ENCODE assay signal across 17 mouse cellular contexts in genomic region chr2:114058226-114058796, GRCm38 (mm10). TPM values are rescaled to one million over a fixed set of nuclear protein-coding genes. Genes with fewer than 3 reads are reported as not detected.
DNase-seq lines count a peak whose midpoint lies in the region; ATAC-seq lines count a peak whose summit lies in the region.
"Had no signal": no experiment of that assay in that cellular context is flagged by ENCODE, and none has a peak within 500 bp of the region (broad histone marks: within the 10 kb centered on the region; RNA-seq: fewer than 3 reads in every experiment).

No protein-coding gene starts in this region.

- WGBS in heart, embryonic 15.5 days: 46% methylated on average over 10 of the region's 10 CpGs

- peak; percentile 10 for DNase-seq in CD4-positive, CD25-positive, alpha-beta regulatory T cell, adult 2 months (ENCODE audit: low read depth, low spot score)
- peak; percentile 80 for DNase-seq in heart, adult 11 months
- no peak for DNase-seq in heart, adult 8-10 months (ENCODE audit: low spot score)
- peak; percentile 3 for DNase-seq in R1 (ENCODE audit: low read depth, low spot score)
- DNase-seq in layer of hippocampus, postnatal 14 days (ENCODE audit: low spot score in 2 of 2): no peak
- no peak for DNase-seq in right cerebral cortex, postnatal 14 days
- DNase-seq: kidney, adult 11 months; lung, adult 2 months; spleen, adult 18-20 months had no signal

- H3K36me3 ChIP-seq in heart, embryonic 15.5 days: no peaks in the 10 kb centered on the region
- H3K36me3 ChIP-seq: embryonic facial prominence, embryonic 15.5 days; forebrain, embryonic 12.5 days; hindbrain, embryonic 10.5 days had no signal

- peak overlapping the region; percentile 23; the same call in 1 of the 2 replicates for H3K4me3 ChIP-seq in heart, embryonic 15.5 days
- H3K4me3 ChIP-seq: embryonic facial prominence, embryonic 15.5 days; forebrain, embryonic 12.5 days; hindbrain, embryonic 10.5 days had no signal

- peak overlapping the region; percentile 53 for H3K4me2 ChIP-seq in heart, embryonic 15.5 days
- H3K4me2 ChIP-seq: forebrain, embryonic 12.5 days had no signal

- H3K9ac ChIP-seq in heart, embryonic 15.5 days: 0 out of 2 replicates have a peak overlapping the region, but pooled peaks have one; percentile 36
- H3K9ac ChIP-seq: embryonic facial prominence, embryonic 15.5 days; forebrain, embryonic 12.5 days had no signal

- ATAC-seq in CD4-positive, CD25-positive, alpha-beta regulatory T cell, adult 4 months: no peak
- ATAC-seq in heart, embryonic 15.5 days (replicated peaks; ENCODE audit: insufficient number of reproducible peaks, insufficient read depth, low FRiP score, low read depth): no peak

- H3K27me3 ChIP-seq in heart, embryonic 15.5 days: no peaks in the 10 kb centered on the region
- H3K27me3 ChIP-seq: embryonic facial prominence, embryonic 15.5 days; forebrain, embryonic 12.5 days had no signal

- H3K9me3 ChIP-seq in heart, embryonic 15.5 days (replicated peaks): no peaks in the 10 kb centered on the region
- H3K9me3 ChIP-seq: embryonic facial prominence, embryonic 15.5 days; forebrain, embryonic 12.5 days; hindbrain, embryonic 10.5 days had no signal

- H3K4me1 ChIP-seq in heart, embryonic 15.5 days (replicated peaks): peaks cover 10% of the 10 kb centered on the region

- H3K27ac ChIP-seq in heart, embryonic 15.5 days: peak overlapping the region; percentile 97
- H3K27ac ChIP-seq: embryonic facial prominence, embryonic 15.5 days; forebrain, embryonic 12.5 days; hindbrain, embryonic 10.5 days; stomach, postnatal 0 days had no signal

RNA-seq across cellular contexts. Expression of gene Actc1, which starts 5.0 kb away (rescaled TPM):
- polyA plus RNA-seq in CD4-positive, CD25-positive, alpha-beta regulatory T cell, adult 4 months (2017; shearing (Covaris generic)): not detected
- over 10,000 TPM in 3 of 4 experiments, 1,000 to 10,000 TPM in 1; 8,568 to 14,785 (median 13,606) TPM for total RNA-seq in heart, adult 8-10 months (2022)
- polyA plus RNA-seq in heart, embryonic 15.5 days (2015; fragmentation: Nextera tagmentation; extraction: Ambion mirVana): 11,796 and 13,111 TPM in 2 replicates
- total RNA-seq in layer of hippocampus, postnatal 14 days (2021): not detected
- total RNA-seq: megakaryocyte progenitor cell, adult 5-6 weeks had no signal

RNA-seq across cellular contexts. Expression of gene Gjd2, which starts 44.9 kb away (rescaled TPM):
- polyA plus RNA-seq in CD4-positive, CD25-positive, alpha-beta regulatory T cell, adult 4 months (2017; shearing (Covaris generic)): not detected
- total RNA-seq in heart, adult 8-10 months (2022): not detected
- 0.06 and 0.51 TPM in 2 replicates for polyA plus RNA-seq in heart, embryonic 15.5 days (2015; fragmentation: Nextera tagmentation; extraction: Ambion mirVana)
- 10 to 100 TPM; 13.8 to 14.3 TPM for total RNA-seq in layer of hippocampus, postnatal 14 days (2021)
- total RNA-seq: ES-E14; megakaryocyte progenitor cell, adult 5-6 weeks had no signal

Comparison
In these comparisons a context has a peak if more than half of its experiments do, and no peak if none do; other contexts are left out.
1. DNase-seq: peak in CD4-positive, CD25-positive, alpha-beta regulatory T cell, adult 2 months (single experiment), heart, adult 11 months (single experiment) and R1 (single experiment); none in heart, adult 8-10 months (single experiment), layer of hippocampus, postnatal 14 days (0 of 2) and right cerebral cortex, postnatal 14 days (single experiment).
2. RNA of gene Actc1, which starts 5.0 kb away (total RNA-seq): 8,568 to 14,785 TPM in heart, adult 8-10 months; not detected in layer of hippocampus, postnatal 14 days; every median in the first group is over 1,000 times any median in the second.
3. RNA of gene Gjd2, which starts 44.9 kb away (total RNA-seq): 13.8 to 14.3 TPM in layer of hippocampus, postnatal 14 days; not detected in heart, adult 8-10 months; every median in the first group is over 10 times any median in the second.